Mouse (Mus musculus) bone marrow, adult 2 months (tissue): Measurements from ENCODE around the gene Ppard. TPM values are rescaled to one million over a fixed set of nuclear protein-coding genes. Genes with fewer than 3 reads are reported as not detected.

Experiments
- H3K27ac ChIP-seq: fragments of 200-500 bp; 2 replicates; pipeline ENCODE4 v1.5.1; 2012; ENCODE audit warnings: low read depth, mild to moderate bottlenecking, control low read depth, inconsistent platforms, low read length; ENCODE audit not compliant: control insufficient read depth, poor library complexity, insufficient read depth
- H3K4me1 ChIP-seq: fragments of 200-500 bp; 2 replicates; pipeline ENCODE4 v1.6.1; 2011; ENCODE audit warnings: low read length; ENCODE audit not compliant: control insufficient read depth, insufficient read depth
- H3K4me3 ChIP-seq: fragments of 200-500 bp; replicated peaks from 2 replicates; pipeline ENCODE3; 2011; ENCODE audit warnings: mild to moderate bottlenecking, low read depth, low read length, control low read depth; ENCODE audit not compliant: control insufficient read depth
- CTCF ChIP-seq: fragments of 200-500 bp; IDR thresholded peaks from 2 replicates; pipeline ENCODE4 v1.5.1; 2011; ENCODE audit warnings: low read length, control low read depth; ENCODE audit not compliant: control insufficient read depth, insufficient read depth
- POLR2A ChIP-seq: fragments of 200-500 bp; IDR thresholded peaks from 2 replicates; pipeline ENCODE4 v1.6.1; 2011; ENCODE audit warnings: low read depth, mild to moderate bottlenecking, control low read depth, low read length, borderline replicate concordance; ENCODE audit not compliant: control insufficient read depth
- WGBS: fragments of 180-500 bp; shearing (Covaris S2); methylation state at CpG from one replicate; pipeline ENCODE4 v1.1.7; 2018; 5-methylcytosine and 5-hydroxymethylcytosine counted together
- polyA plus RNA-seq: library from polyadenylated mRNA; stranded (reverse); fragments of >200 nt; gene quantifications from 2 replicates; pipeline ENCODE4 v1.2.4, GENCODE M21; 2011; ENCODE audit warnings: low replicate concordance; ENCODE audit not compliant: missing spikeins, insufficient read depth, insufficient read length

Gene Ppard
- polyA plus RNA-seq, 1 experiment = 13.2 TPM

DNA sequence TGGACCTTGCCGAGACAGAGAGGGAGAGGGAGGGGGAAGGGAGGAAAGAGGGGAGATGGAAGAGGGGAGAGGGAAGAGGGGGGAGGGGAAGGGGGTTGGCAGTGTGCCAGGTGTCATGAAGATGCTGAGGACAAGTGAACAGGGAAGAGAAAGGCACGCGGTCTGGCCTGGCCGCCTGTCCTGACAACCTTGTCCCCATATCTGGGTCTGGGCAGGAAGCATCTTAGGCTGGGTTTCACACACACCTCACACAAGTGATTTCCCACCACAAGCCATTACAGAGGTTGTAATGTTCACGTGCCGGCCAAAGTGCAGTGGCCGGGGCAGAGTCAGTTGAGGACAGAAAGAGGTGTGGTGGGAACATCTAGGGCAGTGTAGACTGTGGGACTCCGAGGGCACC is 55.1 kb downstream of the Ppard start:
- 23% methylated on average over 8 of the region's 8 CpGs for WGBS
- H3K27ac ChIP-seq = no peak overlapping the region
- H3K4me3 ChIP-seq = no peak overlapping the region
- TF ChIP-seq POLR2A (no peak), CTCF (no peak)
- peaks cover 2% of the 10 kb centered on the region; the same call in 1 of the 2 replicates for H3K4me1 ChIP-seq

DNA sequence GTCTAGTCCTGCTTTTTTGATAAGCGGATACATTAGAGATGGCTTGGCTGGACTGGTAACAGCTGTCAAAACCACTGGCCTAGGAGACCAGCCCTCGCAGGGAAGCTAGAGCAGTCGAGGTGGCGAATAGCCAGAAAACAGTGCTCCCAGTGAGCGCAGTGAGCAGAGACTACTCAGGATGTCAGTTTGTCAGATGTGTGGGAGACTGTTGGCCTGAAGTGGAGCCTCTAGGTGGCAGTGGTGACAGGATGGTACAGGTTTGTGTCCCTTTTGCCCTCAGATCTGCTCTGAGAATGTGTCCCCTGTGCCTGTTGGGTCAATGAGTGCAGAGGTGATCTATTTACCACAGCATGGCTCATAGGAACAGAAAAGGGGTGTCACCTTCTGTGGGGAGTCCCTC is 55.5 kb downstream of the Ppard start:
- no peak overlapping the region for H3K27ac ChIP-seq
- H3K4me1 ChIP-seq = peaks cover 2% of the 10 kb centered on the region; the same call in 1 of the 2 replicates
- no peak overlapping the region for H3K4me3 ChIP-seq
- TF ChIP-seq CTCF (peak; percentile 33), POLR2A (no peak)
- WGBS = 23% methylated on average over 5 of the region's 5 CpGs

DNA sequence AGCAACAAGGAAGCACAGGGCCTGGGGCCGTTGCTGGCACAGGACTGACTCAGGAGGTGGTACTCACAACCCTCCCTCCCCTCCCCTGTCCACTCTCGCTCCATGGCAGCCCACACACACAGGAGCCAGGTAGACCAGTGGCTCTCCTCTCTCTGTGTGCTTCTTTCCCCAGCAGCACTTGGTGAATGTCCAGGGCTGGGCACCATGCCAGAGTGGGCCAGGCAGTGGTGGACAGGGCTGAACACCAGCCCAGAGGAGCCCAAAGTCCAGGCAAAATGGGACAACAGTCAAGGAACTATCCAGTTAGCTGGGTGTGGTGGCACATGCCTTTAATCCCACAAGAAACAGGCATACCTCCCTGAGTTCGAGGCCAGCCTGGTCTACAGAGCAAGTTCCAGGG is 57.8 kb downstream of the Ppard start:
- no peak overlapping the region for H3K27ac ChIP-seq
- TF ChIP-seq CTCF (no peak), POLR2A (no peak)
- peaks cover 6% of the 10 kb centered on the region for H3K4me1 ChIP-seq
- H3K4me3 ChIP-seq = no peak overlapping the region
- 47% methylated on average over 3 of the region's 3 CpGs for WGBS

DNA sequence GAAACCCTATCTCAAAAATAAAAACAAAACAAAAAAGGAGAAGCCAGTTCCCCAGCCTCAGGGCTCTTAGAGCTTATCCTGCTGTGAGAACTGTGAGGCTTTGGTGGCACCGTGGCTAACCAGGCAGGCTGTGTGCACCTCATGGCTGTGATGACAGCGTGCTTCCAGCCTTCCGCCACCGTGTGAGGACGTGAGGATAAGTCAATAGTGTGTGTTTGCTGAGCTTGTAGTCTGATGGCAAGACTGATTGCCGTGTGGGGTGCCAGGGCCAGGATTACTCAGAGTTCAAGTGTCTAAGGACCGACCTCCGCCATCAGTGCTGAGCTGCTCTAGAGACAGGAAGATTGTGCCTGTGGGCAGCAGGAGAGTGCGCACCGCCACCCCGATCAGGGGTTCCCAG is 58.2 kb downstream of the Ppard start:
- Histone ChIP-seq H3K4me3 (no peak overlapping the region), H3K4me1 (peaks cover 6% of the 10 kb centered on the region), H3K27ac (no peak overlapping the region)
- TF ChIP-seq POLR2A (no peak), CTCF (no peak)
- 43% methylated on average over 11 of the region's 11 CpGs for WGBS

DNA sequence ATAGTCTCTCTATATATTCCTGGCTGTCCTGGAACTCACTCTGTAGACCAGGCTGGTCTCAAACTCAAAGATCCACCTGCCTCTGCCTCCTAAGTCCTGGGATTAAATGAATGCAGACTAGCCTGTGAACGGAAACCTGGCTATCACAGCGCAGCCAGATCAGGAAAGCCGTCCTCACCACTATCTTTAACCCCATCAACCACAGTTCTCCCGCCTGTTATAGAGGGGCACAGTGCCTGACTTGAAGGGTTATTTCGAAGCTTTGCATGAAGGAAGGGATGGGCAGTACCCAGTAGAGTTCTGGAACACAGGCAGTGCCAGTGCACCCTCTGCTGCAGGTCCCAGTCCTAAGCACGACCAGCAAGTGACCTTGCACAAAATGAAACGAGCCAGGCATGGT is 58.8 kb downstream of the Ppard start:
- TF ChIP-seq POLR2A = no peak
- no peak for TF ChIP-seq CTCF
- H3K4me1 ChIP-seq = peaks cover 6% of the 10 kb centered on the region
- no peak overlapping the region for H3K27ac ChIP-seq
- WGBS = 11% methylated on average over 7 of the region's 7 CpGs
- no peak overlapping the region for H3K4me3 ChIP-seq

DNA sequence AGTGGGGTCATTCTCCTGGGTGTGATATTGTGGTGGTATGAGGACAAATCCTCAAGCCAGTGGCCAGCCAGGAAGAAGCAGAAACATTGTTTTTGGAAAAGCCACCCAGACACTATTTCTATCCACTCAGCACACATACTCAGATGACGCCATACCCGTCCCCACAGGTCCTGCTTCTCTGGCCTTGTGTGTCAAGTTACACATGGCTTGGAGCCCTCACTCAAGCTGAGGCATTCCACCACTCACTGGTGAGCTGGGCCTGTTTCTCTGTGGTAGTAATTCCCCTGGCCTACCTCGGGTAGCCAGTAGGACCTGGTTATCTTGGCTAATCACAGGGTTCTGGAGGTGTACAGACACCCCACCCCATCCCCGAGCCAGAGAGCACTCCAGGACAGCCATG is 61.2 kb downstream of the Ppard start:
- 38% methylated on average over 4 of the region's 4 CpGs for WGBS
- TF ChIP-seq CTCF (no peak), POLR2A (no peak)
- no peak overlapping the region for H3K4me3 ChIP-seq
- H3K4me1 ChIP-seq = peaks cover 6% of the 10 kb centered on the region
- H3K27ac ChIP-seq = no peak overlapping the region

DNA sequence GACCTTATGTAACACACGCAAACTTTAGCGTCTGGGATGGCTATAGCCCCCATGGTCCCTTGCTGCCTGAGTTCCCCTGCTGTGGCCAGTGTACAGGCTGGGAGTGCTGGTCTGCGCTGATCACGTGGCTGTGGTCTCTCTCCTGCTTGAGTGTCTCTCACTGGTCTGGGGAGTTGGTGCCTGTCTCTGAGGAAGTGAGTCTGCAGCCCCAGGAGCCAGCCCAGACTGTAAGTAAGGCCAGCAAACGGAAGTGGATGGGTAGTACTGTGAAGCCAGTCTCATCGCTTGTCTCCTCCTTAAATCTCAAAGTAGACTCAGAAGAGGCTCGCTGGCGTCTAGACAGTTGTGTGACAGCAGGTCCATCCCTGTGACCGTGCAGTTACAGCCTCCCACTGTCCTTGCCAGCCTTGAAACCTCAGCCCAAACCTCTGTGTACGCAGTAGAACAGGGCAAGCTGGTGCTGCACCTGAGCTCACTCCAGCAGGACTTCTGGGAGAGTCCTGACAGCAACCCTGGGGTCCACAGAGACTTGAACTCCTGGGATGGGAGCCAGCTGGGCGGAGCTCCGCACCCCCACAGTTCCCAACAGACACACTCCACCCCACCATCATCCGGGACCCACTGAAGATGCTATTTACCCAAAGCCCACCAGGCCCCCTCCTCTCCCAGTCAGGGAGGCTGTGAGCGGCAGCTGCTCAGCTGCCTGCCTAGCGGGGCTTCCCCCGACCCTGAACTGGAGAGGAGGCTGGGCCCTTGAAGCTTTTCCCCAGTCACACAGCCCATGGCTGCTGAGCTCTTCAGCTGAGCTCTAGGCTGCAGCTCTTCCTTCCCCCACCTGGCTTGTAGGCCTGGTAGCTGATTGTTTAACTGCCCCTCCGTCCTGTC is 62.2 kb downstream of the Ppard start:
- H3K27ac ChIP-seq = no peak overlapping the region
- 25% methylated on average over 17 of the region's 17 CpGs for WGBS
- no peak for TF ChIP-seq CTCF
- TF ChIP-seq POLR2A = 0 out of 2 replicates have a peak, but pooled peaks have one; percentile 26

DNA sequence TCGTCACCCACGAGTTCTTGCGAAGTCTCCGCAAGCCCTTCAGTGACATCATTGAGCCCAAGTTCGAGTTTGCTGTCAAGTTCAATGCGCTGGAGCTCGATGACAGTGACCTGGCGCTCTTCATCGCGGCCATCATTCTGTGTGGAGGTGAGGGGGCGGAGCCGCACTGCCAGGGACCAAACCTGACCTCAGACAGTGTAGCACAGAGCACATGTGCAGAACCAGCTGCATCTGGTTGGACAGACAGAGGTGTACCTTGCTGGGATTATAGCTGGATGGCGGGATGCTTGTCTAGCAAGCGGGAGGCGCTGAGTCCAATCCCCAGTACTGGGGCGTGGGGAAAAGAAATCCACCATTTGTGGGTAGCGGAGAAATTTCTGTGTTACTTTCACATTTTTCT is 66.4 kb downstream of the Ppard start:
- H3K4me3 ChIP-seq = no peak overlapping the region
- 83% methylated on average over 17 of the region's 17 CpGs for WGBS
- peaks cover 4% of the 10 kb centered on the region for H3K4me1 ChIP-seq
- TF ChIP-seq POLR2A (no peak), CTCF (no peak)
- no peak overlapping the region for H3K27ac ChIP-seq

More for the DNA sequence above, 62.2 kb downstream of the Ppard start:
- Histone ChIP-seq H3K4me3 (no peak overlapping the region), H3K4me1 (peaks cover 6% of the 10 kb centered on the region)

DNA sequence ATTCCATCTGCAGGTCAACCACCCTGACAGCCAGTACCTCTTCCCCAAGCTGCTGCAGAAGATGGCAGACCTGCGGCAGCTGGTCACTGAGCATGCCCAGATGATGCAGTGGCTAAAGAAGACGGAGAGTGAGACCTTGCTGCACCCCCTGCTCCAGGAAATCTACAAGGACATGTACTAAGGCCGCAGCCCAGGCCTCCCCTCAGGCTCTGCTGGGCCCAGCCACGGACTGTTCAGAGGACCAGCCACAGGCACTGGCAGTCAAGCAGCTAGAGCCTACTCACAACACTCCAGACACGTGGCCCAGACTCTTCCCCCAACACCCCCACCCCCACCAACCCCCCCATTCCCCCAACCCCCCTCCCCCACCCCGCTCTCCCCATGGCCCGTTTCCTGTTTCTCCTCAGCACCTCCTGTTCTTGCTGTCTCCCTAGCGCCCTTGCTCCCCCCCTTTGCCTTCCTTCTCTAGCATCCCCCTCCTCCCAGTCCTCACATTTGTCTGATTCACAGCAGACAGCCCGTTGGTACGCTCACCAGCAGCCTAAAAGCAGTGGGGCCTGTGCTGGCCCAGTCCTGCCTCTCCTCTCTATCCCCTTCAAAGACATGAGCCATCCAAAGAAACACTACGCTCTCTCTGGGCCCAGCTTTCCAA is 67.3 kb downstream of the Ppard start:
- Histone ChIP-seq H3K27ac (no peak overlapping the region), H3K4me3 (no peak overlapping the region), H3K4me1 (no peaks in the 10 kb centered on the region)
- TF ChIP-seq CTCF = no peak
- TF ChIP-seq POLR2A = no peak
- WGBS = 36% methylated on average over 11 of the region's 11 CpGs
